ENCODE assay signal across 9 mouse cellular contexts in genomic region chr10:116266561-116267433, GRCm38 (mm10). TPM values are rescaled to one million over a fixed set of nuclear protein-coding genes. Genes with fewer than 3 reads are reported as not detected.
DNase-seq lines count a peak whose midpoint lies in the region; ATAC-seq and TF ChIP-seq lines count a peak whose summit lies in the region.
"Had no signal": no experiment of that assay in that cellular context is flagged by ENCODE, and none has a peak within 500 bp of the region (broad histone marks: within the 10 kb centered on the region; RNA-seq: fewer than 3 reads in every experiment).

No protein-coding gene starts in this region.

- H3K27me3 ChIP-seq in lung, embryonic 14.5 days (ENCODE audit: insufficient read depth, low read length): no peaks in the 10 kb centered on the region
- H3K27me3 ChIP-seq in hindbrain, embryonic 16.5 days (replicated peaks; ENCODE audit: control insufficient read depth, insufficient read depth, low read length): no peaks in the 10 kb centered on the region
- H3K27me3 ChIP-seq: limb, embryonic 13.5 days had no signal

- no peaks in the 10 kb centered on the region for H3K9me3 ChIP-seq in lung, embryonic 14.5 days (ENCODE audit: low read depth, low read length)
- no peaks in the 10 kb centered on the region for H3K9me3 ChIP-seq in hindbrain, embryonic 16.5 days (ENCODE audit: control insufficient read depth, low read length)
- H3K9me3 ChIP-seq: limb, embryonic 13.5 days had no signal

- ATAC-seq in lung, embryonic 14.5 days (ENCODE audit: insufficient read depth): peak; percentile 75; the same call in 1 of the 2 replicates
- ATAC-seq in hindbrain, embryonic 16.5 days: no peak

- WGBS in lung, embryonic 14.5 days: 70% methylated on average over 15 of the region's 15 CpGs
- WGBS in hindbrain, embryonic 16.5 days: 85% methylated on average over 15 of the region's 15 CpGs

- no peak overlapping the region for H3K4me2 ChIP-seq in lung, embryonic 14.5 days
- H3K4me2 ChIP-seq in hindbrain, embryonic 16.5 days (ENCODE audit: low read length): no peak overlapping the region
- H3K4me2 ChIP-seq: limb, embryonic 13.5 days had no signal

- no peak overlapping the region for H3K9ac ChIP-seq in lung, embryonic 14.5 days
- H3K9ac ChIP-seq in hindbrain, embryonic 16.5 days (ENCODE audit: low read depth, low read length): no peak overlapping the region
- H3K9ac ChIP-seq: limb, embryonic 13.5 days had no signal

- H3K4me3 ChIP-seq in lung, embryonic 14.5 days (ENCODE audit: low read depth, low read length): no peak overlapping the region
- no peak overlapping the region for H3K4me3 ChIP-seq in hindbrain, embryonic 16.5 days (ENCODE audit: low read length)
- H3K4me3 ChIP-seq: limb, embryonic 13.5 days had no signal

- no peak for TF ChIP-seq CTCF in lung, embryonic 14.5 days (IDR thresholded peaks at IDR 0.05; ENCODE audit: low read depth)

- DNase-seq in adrenal gland, adult (ENCODE audit: inconsistent age in 2 of 2, low spot score in 1 of 2): peak; percentile 58 to 77
- no peak for DNase-seq in adrenal gland, postnatal 4 days (ENCODE audit: low spot score in 2 of 2)
- peak; percentile 44 for DNase-seq in brain, adult 2 months (ENCODE audit: low read depth, low spot score)
- DNase-seq in heart, postnatal 4 days: peak; percentile 70
- peak; percentile 66 for DNase-seq in lung, embryonic 14.5 days
- no peak for DNase-seq in right cerebral cortex, postnatal 14 days
- no peak for DNase-seq in right cerebral cortex, postnatal 25 days

- H3K36me3 ChIP-seq in lung, embryonic 14.5 days (ENCODE audit: insufficient read depth): no peaks in the 10 kb centered on the region
- no peaks in the 10 kb centered on the region for H3K36me3 ChIP-seq in hindbrain, embryonic 16.5 days (ENCODE audit: control insufficient read depth, insufficient read depth, low read length)
- H3K36me3 ChIP-seq: limb, embryonic 13.5 days had no signal

- H3K4me1 ChIP-seq in lung, embryonic 14.5 days (ENCODE audit: insufficient read depth): peaks cover 4% of the 10 kb centered on the region; the same call in 1 of the 2 replicates
- no peaks in the 10 kb centered on the region for H3K4me1 ChIP-seq in hindbrain, embryonic 16.5 days (ENCODE audit: control insufficient read depth, insufficient read depth, low read depth, low read length)

- peak overlapping the region; percentile 36 for H3K27ac ChIP-seq in lung, embryonic 14.5 days (ENCODE audit: low read depth)
- no peak overlapping the region for H3K27ac ChIP-seq in hindbrain, embryonic 16.5 days (ENCODE audit: low read depth, low read length)
- H3K27ac ChIP-seq: limb, embryonic 13.5 days had no signal

RNA-seq across cellular contexts. Expression of gene Ptprb, which starts 8.5 kb away (rescaled TPM):
- total RNA-seq in adrenal gland, postnatal 4 days (2021): 10 to 100 TPM; 35.0 to 35.5 TPM
- total RNA-seq in heart, postnatal 4 days (2021): 10 to 100 TPM; 56.8 to 65.5 TPM
- polyA plus RNA-seq in lung, embryonic 14.5 days (2014; fragmentation: Nextera tagmentation; extraction: Ambion mirVana): 12.5 and 14.2 TPM in 2 replicates
- polyA plus RNA-seq in hindbrain, embryonic 16.5 days (2015; fragmentation: Nextera tagmentation; extraction: Ambion mirVana): 3.4 and 4.0 TPM in 2 replicates

Comparison
In these comparisons a context has a peak if more than half of its experiments do, and no peak if none do; other contexts are left out.
1. DNase-seq: peak in adrenal gland, adult (2 of 2), brain, adult 2 months (single experiment), heart, postnatal 4 days (single experiment) and lung, embryonic 14.5 days (single experiment); none in adrenal gland, postnatal 4 days (0 of 2), right cerebral cortex, postnatal 14 days (single experiment) and right cerebral cortex, postnatal 25 days (single experiment).